Mouse (Mus musculus): ENCODE measurements at regions not wholly inside any gene's neighbourhood (a gene's known extent, or its start where the extent isn't known, plus 50 kb on each side); places are given as distances from the start of the nearest gene placed in this dataset.

DNA sequence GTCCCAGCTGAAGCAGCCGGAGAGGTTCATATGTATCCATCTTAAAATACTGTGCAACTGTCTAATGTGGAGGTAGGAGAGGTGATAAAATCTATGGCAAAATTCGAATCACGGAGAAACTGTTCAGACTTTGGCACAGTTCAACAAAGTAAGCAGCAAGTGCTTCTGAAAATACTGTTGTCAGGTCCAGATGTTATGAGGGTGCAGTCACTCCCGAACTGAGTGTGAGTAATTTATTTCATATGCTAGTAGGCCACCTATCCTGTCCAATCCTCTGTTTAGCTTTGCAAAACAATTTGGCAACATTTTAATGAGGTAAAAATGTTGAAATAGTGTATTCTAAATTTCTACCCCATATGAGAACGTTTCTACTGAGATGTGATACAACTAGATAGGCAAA, 90.1 kb upstream of the Zfp770 start:
- in situ Hi-C loops (cut with MboI; ENCODE audit: unreplicated experiment in 2 of 2): no loop called here

DNA sequence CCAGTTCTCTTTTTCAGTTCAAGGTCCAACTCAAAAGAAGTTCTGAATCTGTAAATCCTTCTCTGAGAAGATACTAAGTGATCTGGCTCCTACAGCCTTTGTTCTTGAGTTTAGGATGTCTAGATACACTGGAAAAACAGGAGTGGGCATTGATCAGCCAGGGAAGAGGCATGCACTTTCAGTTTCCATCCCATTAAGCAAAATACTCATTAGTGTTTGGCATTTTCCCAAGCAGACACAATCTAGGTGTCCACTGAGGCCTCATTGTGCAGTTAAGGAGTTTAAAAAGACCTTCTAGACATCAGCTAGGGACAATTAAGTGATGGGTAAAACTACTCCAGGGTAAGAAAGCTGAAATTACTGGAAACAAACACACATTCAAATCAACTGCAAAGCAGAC, 74.3 kb upstream of the Zfp770 start:
- in situ Hi-C loops (cut with MboI; ENCODE audit: unreplicated experiment in 2 of 2): no loop called here

DNA sequence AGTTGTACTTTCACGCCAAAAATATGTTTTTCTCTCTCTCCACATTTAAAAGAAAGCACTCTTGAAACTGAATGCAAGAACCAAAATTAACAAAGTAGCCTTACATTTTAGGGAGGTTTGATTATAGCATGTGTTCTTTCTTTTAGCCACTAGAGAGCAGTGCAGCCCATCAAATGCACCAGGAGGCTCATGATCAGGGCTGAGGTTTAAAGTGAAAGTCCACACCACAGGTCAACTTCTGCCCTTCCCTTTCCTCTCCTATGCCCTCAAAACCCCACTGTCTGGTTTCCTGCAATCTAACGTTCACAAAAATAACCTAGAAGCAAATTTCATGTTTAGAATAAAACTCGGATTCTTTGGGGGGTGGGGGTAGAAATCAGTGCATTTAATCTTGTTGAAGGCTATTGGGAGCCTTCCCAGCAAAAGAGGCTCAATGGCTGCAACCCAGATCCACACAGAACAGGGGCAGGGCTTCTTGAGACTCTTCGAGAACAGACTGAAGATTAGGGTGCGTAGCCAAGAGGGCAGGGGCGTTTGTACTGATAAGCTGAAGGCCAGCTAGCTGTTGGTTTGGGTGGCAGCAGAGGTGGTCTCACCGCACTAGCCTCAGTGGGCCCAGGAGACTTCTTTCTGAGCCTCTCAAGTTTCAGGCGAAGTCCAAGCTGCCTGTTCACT, 59.3 kb upstream of the Zfp770 start:
- in situ Hi-C loops (cut with MboI; ENCODE audit: unreplicated experiment in 2 of 2): loop anchor here (5.0 to 25.0 kb wide), 4 partner anchors 377 to 1844 kb away; no protein-coding TSS in a partner anchor

DNA sequence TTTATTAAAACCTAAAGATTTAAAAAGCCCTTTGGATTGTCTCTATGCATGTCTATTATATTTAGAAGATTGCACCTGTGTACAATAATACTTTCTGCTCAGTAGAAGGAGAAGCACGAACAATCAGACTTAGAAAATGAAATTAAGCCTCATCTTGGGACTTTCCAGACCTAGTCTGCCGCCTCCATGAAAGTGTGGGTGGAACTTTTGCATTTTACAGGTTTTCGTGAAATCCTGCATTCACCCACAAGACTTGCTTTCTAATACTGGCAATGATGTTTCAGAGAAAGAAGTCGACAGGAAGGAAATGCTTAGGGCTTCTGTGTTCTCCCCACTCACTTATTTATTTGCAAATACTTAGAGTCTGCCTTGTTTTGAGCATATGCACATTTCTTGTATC, 58.3 kb upstream of the Zfp770 start:
- in situ Hi-C loops (cut with MboI; ENCODE audit: unreplicated experiment in 2 of 2): loop anchor here in 1 of 2 experiments (10.0 to 25.0 kb wide), 2 partner anchors 378 to 1815 kb away; no protein-coding TSS in a partner anchor

Data from v-Abl transformed pro-B cells (cell line).